Mouse (Mus musculus): ENCODE measurements around the gene H2-Eb1. TPM values are rescaled to one million over a fixed set of nuclear protein-coding genes. Genes with fewer than 3 reads are reported as not detected.

Gene H2-Eb1
- total and polyA plus RNA-seq, 2 experiments from 2014 or later: 0.52 to 4.1 TPM

GRCm38 (mm10) chr17:34295307-34295706 lies 10.4 kb upstream of the H2-Eb1 start:
- Histone ChIP-seq H3K27me3 (ENCODE audit: insufficient read depth, low read length) (no peaks in the 10 kb centered on the region), H3K27ac (no peak overlapping the region), H3K4me3 (ENCODE audit: low read length) (no peak overlapping the region), H3K9me3 (ENCODE audit: low read length) (no peaks in the 10 kb centered on the region), H3K4me2 (ENCODE audit: low read depth, low read length) (no peak overlapping the region), H3K9ac (replicated peaks; ENCODE audit: low read length) (no peak overlapping the region), H3K36me3 (ENCODE audit: insufficient read depth, low read length) (no peaks in the 10 kb centered on the region), H3K4me1 (ENCODE audit: insufficient read depth, low read length) (no peaks in the 10 kb centered on the region)
- ATAC-seq (no peak), DNase-seq (ENCODE audit: low spot score) (no peak)
- no peak for TF ChIP-seq CTCF (IDR thresholded peaks at IDR 0.05; ENCODE audit: low read depth)

GRCm38 (mm10) chr17:34295891-34296794 lies 9.5 kb upstream of the H2-Eb1 start:
- no peak for TF ChIP-seq CTCF (IDR thresholded peaks at IDR 0.05; ENCODE audit: low read depth)
- peak; percentile 87 for ATAC-seq
- 16% methylated on average over 23 of the region's 23 CpGs for WGBS
- H3K36me3 ChIP-seq (ENCODE audit: insufficient read depth, low read length): no peaks in the 10 kb centered on the region
- no peaks in the 10 kb centered on the region for H3K27me3 ChIP-seq (ENCODE audit: insufficient read depth, low read length)
- peak overlapping the region; percentile 36 for H3K4me3 ChIP-seq (ENCODE audit: low read length)
- no peaks in the 10 kb centered on the region for H3K4me1 ChIP-seq (ENCODE audit: insufficient read depth, low read length)
- no peaks in the 10 kb centered on the region for H3K9me3 ChIP-seq (ENCODE audit: low read length)
- peak overlapping the region; percentile 51 for H3K9ac ChIP-seq (replicated peaks; ENCODE audit: low read length)
- peak overlapping the region; percentile 59 for H3K4me2 ChIP-seq (ENCODE audit: low read depth, low read length)
- H3K27ac ChIP-seq: peak overlapping the region; percentile 51
- DNase-seq (ENCODE audit: low spot score): peak; percentile 91

- WGBS: 68% methylated on average over 3 of the region's 3 CpGs
- ATAC-seq: no peak
- no peak for DNase-seq (ENCODE audit: low spot score)
- H3K27ac ChIP-seq: no peak overlapping the region
- no peak for TF ChIP-seq CTCF (IDR thresholded peaks at IDR 0.05; ENCODE audit: low read depth)
- H3K36me3 ChIP-seq (ENCODE audit: insufficient read depth, low read length): no peaks in the 10 kb centered on the region
- no peak overlapping the region for H3K4me2 ChIP-seq (ENCODE audit: low read depth, low read length)
- H3K4me3 ChIP-seq (ENCODE audit: low read length): no peak overlapping the region
- no peak overlapping the region for H3K9ac ChIP-seq (replicated peaks; ENCODE audit: low read length)
- H3K27me3 ChIP-seq (ENCODE audit: insufficient read depth, low read length): no peaks in the 10 kb centered on the region
- H3K4me1 ChIP-seq (ENCODE audit: insufficient read depth, low read length): no peaks in the 10 kb centered on the region
- no peaks in the 10 kb centered on the region for H3K9me3 ChIP-seq (ENCODE audit: low read length)
These were observed 6.3 kb upstream of the H2-Eb1 start for GRCm38 (mm10) chr17:34299356-34299755.

GRCm38 (mm10) chr17:34300071-34300470 lies 5.6 kb upstream of the H2-Eb1 start:
- DNase-seq (ENCODE audit: low spot score) (no peak), ATAC-seq (no peak)
- H3K9me3 ChIP-seq (ENCODE audit: low read length): no peaks in the 10 kb centered on the region
- no peak overlapping the region for H3K4me3 ChIP-seq (ENCODE audit: low read length)
- no peaks in the 10 kb centered on the region for H3K27me3 ChIP-seq (ENCODE audit: insufficient read depth, low read length)
- no peak overlapping the region for H3K4me2 ChIP-seq (ENCODE audit: low read depth, low read length)
- H3K9ac ChIP-seq (replicated peaks; ENCODE audit: low read length): no peak overlapping the region
- H3K4me1 ChIP-seq (ENCODE audit: insufficient read depth, low read length): no peaks in the 10 kb centered on the region
- WGBS: 96% methylated on average over 8 of the region's 8 CpGs
- no peak overlapping the region for H3K27ac ChIP-seq
- H3K36me3 ChIP-seq (ENCODE audit: insufficient read depth, low read length): no peaks in the 10 kb centered on the region
- no peak for TF ChIP-seq CTCF (IDR thresholded peaks at IDR 0.05; ENCODE audit: low read depth)

GRCm38 (mm10) chr17:34300691-34301566 lies 4.7 kb upstream of the H2-Eb1 start:
- Histone ChIP-seq H3K36me3 (ENCODE audit: insufficient read depth, low read length) (no peaks in the 10 kb centered on the region), H3K27me3 (ENCODE audit: insufficient read depth, low read length) (no peaks in the 10 kb centered on the region), H3K4me1 (ENCODE audit: insufficient read depth, low read length) (no peaks in the 10 kb centered on the region), H3K9ac (replicated peaks; ENCODE audit: low read length) (no peak overlapping the region), H3K9me3 (ENCODE audit: low read length) (no peaks in the 10 kb centered on the region), H3K4me2 (ENCODE audit: low read depth, low read length) (no peak overlapping the region), H3K27ac (no peak overlapping the region), H3K4me3 (ENCODE audit: low read length) (no peak overlapping the region)
- no peak for DNase-seq (ENCODE audit: low spot score)
- no peak for TF ChIP-seq CTCF (IDR thresholded peaks at IDR 0.05; ENCODE audit: low read depth)
- ATAC-seq: no peak
- WGBS: 76% methylated on average over 23 of the region's 23 CpGs

- H3K27me3 ChIP-seq (ENCODE audit: insufficient read depth, low read length): no peaks in the 10 kb centered on the region
- DNase-seq (ENCODE audit: low spot score) (no peak), ATAC-seq (no peak)
- no peaks in the 10 kb centered on the region for H3K9me3 ChIP-seq (ENCODE audit: low read length)
- no peaks in the 10 kb centered on the region for H3K36me3 ChIP-seq (ENCODE audit: insufficient read depth, low read length)
- no peak overlapping the region for H3K27ac ChIP-seq
- H3K4me3 ChIP-seq (ENCODE audit: low read length): no peak overlapping the region
- no peak for TF ChIP-seq CTCF (IDR thresholded peaks at IDR 0.05; ENCODE audit: low read depth)
- no peaks in the 10 kb centered on the region for H3K4me1 ChIP-seq (ENCODE audit: insufficient read depth, low read length)
- WGBS: 88% methylated on average over 4 of the region's 4 CpGs
- H3K4me2 ChIP-seq (ENCODE audit: low read depth, low read length): no peak overlapping the region
- H3K9ac ChIP-seq (replicated peaks; ENCODE audit: low read length): no peak overlapping the region
These were observed 3.9 kb upstream of the H2-Eb1 start for GRCm38 (mm10) chr17:34301670-34302190.
